Mouse (Mus musculus) CH12.LX (cell line): ENCODE data around the gene Ap1s3.

Experiments used
- CTCF ChIP-seq, 2 experiments: IDR thresholded peaks in 1 of 2; conservative IDR thresholded peaks in 1 of 2; 2 replicates each; pipeline ENCODE4 v1.5.1; 2011 to 2012; ENCODE audit warnings: low read depth in 2 of 2, low read length in 2 of 2, improper control_type of control experiment in 1 of 2, inconsistent platforms in 1 of 2, mild to moderate bottlenecking in 1 of 2, moderate library complexity in 1 of 2
- EP300 ChIP-seq: IDR thresholded peaks from 2 replicates; pipeline ENCODE4 v1.6.1; 2011; ENCODE audit warnings: low read length, improper control_type of control experiment
- JUND ChIP-seq: conservative IDR thresholded peaks from 2 replicates; pipeline ENCODE4 v1.6.1; 2011; ENCODE audit warnings: low read depth, low read length, improper control_type of control experiment

GRCm38 (mm10) chr1:79703520-79703919 lies 31.7 kb upstream of the Ap1s3 start:
- TF ChIP-seq CTCF (conservative IDR thresholded peaks at IDR 0.05 in 1 of 2, IDR thresholded peaks at IDR 0.05 in 1 of 2; ENCODE audit: low read depth in 2 of 2, low read length in 2 of 2), result no peak
- TF ChIP-seq JUND, result no peak
- TF ChIP-seq EP300, result no peak
